Mouse (Mus musculus) megakaryocyte, adult 5-6 weeks (primary cell): ENCODE measurements around the gene Zfp385b. TPM values are rescaled to one million over a fixed set of nuclear protein-coding genes. Genes with fewer than 3 reads are reported as not detected.

Experiments
- ATAC-seq: 2 replicates; pipeline ENCODE4 v1.8.0; 2016; ENCODE audit warnings: mild to moderate bottlenecking, inconsistent platforms; ENCODE audit not compliant: poor library complexity, severe bottlenecking
- total RNA-seq, 2 experiments: library from RNA; stranded (forward) in 1 of 2; stranded (reverse) in 1 of 2; fragments of 153-499, 151-499 nt in 1 of 2; fragments of 221-1000, 200-1000 nt in 1 of 2; gene quantifications; 2 replicates each; pipeline versions ENCODE4 v1.2.3 to v1.2.4; 2015 to 2017

Gene Zfp385b
- total RNA-seq, 2 experiments from 2014 or later: not detected

DNA sequence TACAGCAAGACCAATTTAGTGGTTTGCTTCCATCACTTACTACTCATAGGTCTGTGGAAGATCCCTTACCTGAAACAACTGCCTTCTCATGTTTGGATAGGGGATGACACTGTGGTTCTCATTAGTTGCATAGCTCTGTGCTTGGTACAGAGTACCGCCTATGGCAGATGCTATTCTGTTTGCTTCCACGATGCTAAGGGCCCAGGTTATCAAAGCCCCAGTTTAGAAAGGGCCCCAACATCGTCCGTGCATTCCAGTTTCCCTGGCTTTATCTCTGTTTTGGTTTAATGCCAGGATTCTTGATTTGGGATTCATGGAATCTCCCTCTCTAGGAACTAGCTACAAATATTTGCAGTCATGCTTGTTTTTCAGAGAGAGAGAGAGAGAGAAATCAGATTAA lies 292.6 kb downstream of the Zfp385b start:
- no peak for ATAC-seq

DNA sequence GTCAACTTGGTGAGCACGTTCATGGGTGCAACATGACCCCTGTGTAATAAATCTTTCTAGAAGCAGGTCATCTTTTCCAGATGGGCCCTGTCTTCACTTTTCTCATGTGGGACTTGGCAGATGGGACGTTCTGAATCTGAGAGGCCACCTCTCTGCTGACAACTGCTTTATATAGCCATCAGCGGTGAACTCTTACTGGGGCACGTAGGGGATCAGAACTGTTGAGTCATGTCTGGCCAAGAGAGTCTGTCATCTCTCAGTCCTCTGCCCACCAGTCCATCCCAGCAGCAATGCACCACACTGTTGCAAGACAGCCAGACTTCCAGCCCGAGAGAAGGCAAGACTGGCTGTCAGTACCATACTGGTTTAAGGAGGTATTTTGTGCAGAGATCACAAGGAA lies 293.1 kb downstream of the Zfp385b start:
- ATAC-seq: no peak

DNA sequence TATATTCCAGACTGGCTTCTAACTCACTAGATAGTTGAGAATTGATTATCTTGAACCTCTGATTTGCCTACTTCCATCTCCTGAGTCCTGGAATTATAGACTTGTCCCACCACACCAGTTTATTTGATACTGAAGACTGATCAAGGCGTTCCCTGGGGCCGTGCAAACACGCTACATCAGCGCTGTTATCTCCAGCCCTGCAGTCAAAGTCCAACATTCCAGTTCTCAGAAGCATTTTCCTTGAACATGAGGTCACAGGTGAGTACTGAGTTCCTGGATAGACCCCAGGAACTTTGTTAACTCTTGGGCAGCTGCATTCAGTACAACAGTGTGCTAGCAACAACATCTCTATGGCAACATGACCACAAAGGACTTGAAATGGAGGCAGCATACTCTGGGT lies 297.2 kb downstream of the Zfp385b start:
- no peak for ATAC-seq

DNA sequence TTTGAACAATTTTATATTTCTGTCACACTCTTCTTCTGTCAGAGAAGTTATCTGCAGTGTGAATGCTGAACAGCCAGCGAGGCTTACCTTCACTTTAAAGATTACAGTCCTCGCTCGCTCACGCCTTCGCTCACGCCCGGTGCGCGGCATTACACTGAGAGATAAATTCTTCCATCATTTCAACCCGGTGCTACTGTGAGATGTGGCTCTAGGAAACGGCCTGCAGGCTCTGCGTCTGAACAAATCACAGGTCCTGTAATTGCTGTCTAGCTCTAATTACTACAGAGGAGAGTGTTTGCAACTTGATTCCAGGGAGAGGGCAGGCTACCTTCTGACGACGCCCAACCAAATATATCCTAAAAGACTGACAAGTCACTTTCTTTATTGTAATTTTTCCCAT lies 300.1 kb downstream of the Zfp385b start:
- ATAC-seq: peak; percentile 25; the same call in 1 of the 2 replicates

DNA sequence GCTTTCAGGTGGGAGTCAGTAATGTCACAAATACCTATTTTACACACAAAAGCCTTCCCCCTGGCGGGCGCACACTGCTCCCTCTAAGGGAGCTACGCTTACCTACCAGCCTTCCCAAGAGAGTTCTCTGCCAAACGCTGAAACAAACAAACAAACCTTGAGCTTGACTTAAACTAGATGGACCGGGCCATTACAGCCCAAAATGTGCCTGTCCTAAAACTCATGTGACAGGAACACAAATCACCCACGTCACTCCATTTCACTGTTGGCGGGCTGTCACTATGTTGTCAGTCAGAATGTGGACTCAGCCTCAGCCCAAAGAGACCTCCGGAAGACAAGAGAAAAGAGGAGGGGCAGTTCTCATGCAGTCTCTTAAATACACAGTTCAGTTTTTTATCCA lies 300.7 kb downstream of the Zfp385b start:
- 0 out of 2 replicates have a peak, but pooled peaks have one; percentile 20 for ATAC-seq

DNA sequence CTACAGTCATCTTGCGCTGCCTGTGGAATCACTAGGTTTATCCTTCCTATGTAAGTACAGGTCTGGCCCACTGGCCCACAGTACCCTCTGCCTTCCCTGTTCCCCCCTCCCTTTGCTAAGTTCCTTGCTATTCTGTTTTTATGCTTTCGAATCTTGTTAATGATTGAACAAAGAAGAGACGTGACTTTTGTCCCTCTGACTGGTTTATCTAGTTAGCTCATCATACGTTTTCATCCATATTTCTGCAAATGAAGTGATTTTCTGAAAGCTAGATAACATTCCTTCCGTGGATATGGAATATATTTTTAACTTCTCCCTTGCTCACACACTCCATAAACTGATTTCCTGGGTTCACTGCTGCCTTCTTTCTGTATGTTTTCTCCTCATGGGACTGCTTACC lies 302.8 kb downstream of the Zfp385b start:
- ATAC-seq: no peak

DNA sequence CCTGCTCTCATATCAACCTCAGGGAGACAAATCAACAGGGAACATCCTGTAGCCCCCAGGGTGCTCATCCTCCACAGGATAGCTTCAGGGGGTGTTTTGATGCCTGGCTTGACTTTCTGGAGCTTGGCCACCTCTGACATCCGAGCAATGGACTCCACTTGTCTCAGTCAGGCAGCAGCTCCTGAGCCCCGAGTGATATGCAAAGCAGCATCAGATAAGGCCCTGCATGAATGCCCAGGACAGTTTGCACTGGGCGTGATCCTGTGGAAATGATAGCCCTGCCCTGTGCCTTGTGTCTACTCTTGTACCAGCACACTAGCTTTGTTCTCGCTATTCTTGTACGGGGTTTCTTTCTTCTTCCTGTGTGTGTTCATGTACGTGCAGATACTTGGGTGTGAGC lies 303.8 kb downstream of the Zfp385b start:
- ATAC-seq: peak; percentile 45; the same call in 1 of the 2 replicates

DNA sequence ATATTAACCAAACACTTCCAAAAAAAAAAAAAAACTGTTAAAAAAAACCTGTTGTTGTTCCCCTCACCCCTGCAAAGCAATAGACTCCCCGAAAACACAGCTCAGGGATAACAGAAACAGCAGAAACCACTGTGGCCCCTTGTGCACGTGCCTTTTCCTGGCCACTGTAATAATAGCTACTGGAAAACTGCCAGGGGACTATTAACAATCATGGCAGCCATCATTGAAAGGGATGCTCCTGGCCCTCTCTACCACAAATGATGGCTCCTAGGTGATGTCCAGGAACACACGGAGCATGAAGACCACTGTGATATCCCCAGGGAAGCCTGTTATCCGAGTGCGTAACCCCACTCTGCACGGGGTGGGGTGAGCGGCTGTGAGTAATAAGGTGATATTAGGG lies 304.4 kb downstream of the Zfp385b start:
- no peak for ATAC-seq

DNA sequence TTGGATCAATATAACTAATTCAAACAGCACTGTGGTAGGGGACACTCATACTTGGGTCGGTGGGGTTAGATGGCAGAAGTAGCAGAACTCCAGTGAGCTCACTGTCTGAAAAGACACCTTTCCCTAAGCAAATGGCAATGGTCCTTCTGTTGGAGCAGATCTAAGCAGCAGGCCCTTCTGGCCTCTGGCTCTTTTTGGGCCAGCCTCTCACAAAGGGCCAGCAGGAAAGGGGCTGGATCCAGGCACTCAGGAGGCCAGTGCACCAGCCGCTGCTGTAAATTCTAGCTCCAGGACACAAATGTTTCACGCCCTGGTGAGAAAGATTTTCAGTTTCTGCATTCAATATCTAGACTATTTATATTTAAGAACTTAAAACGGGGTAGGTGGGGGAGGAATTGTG lies 305.0 kb downstream of the Zfp385b start:
- no peak for ATAC-seq

DNA sequence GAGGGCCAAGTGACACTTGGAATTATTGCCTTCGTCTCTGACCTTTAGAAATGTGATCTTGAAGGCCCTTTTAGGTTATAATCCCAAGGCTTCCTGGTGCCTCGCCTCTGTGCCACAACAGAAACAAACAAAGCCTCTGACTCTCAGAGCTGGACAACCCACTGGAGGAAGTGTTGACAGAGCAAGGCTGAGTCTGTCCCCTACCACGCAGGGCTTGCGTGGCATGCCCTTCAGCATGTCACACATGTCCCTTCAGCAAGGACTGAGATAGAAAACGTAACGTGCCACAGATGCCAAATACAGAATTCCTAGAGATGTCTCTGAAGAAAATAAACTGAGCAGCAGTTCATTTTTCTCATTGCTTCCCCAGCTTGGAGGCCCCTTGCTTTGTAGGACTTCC lies 310.7 kb downstream of the Zfp385b start:
- ATAC-seq: no peak

DNA sequence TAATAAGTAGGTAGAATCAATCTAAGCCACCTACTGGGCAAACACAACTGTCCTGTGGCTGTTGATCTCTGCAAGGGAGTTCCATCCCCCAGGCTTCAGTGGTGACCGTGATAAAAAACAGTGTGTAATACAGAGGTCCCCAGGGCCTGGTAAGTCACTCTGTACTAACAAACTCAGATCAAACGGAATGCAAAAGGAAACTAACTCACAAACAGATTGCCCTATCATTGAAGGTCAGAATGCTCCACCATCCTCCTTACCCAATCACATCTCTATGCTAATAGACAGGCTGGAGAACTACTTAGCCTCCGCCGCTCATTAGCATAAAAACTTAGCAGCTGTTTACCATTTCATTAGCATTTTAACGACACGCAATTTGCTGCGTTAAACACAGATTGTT lies 313.1 kb downstream of the Zfp385b start:
- ATAC-seq: 0 out of 2 replicates have a peak, but pooled peaks have one; percentile 24

DNA sequence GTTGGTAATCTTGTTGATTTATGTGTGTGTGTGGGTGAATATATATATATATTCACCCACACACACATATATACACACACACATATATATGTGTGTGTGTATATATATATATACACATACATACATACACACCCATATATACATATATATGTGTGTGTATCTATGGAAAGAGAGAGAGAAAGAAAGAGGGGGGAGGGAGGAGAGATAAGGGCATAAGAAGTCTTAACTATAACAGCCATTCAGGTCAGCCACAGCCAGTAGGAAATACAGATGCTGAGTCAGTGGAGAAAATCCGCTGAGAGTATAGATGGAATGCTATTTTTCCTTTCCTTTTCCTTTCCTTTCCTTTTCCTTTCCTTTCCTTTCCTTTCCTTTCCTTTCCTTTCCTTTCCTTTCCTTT lies 313.8 kb downstream of the Zfp385b start:
- no peak for ATAC-seq

DNA sequence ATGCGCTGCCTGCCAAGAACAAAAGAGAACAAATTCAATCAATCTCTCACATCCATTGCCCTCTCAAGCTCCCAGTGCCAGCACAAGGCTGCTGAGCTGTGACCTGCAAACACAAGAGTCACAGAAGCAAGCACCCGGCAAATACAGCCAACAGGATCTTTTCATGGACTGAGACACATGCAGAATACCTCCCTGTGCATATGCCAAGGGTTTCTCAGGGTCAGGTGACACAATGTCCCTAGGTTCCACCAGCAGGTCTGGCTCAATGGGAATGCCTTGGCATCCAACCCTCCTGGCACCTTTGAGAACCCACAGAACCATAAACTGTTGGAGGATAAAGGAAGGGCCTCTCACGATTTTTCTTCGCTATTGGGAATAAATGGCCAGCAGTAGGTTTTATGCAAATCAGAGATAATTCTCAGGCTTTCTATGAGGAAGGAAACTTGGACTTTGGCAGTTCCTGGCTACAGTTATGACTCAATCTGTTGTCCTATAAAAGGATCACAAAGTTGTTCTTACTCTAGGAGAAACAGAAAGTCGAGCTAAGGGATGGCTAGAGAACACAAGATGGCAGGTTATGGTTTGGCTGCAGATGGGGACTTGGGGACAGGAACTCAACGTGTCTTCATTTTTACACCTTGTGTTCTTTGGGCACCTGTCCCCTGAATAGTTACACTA lies 315.6 kb downstream of the Zfp385b start:
- ATAC-seq: no peak

DNA sequence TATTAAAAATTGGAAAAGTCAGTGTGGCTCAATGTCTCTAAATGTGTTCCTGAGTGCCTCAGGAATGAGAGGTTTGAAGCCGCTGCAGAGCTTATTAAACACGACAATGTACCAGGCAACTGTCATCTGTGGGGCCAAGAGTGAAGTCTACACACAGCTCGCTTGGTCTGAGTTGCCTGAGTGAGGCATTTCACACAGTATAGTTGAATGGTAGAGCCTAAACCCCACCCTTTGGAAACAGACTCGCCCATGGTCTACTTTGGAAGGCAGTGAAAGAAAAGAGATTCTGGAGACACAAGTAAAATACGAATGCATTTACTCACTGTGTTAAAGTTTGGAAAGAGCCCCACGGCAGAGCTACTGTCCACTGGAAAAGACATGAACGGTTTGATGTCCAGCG lies 316.2 kb downstream of the Zfp385b start:
- ATAC-seq: no peak

DNA sequence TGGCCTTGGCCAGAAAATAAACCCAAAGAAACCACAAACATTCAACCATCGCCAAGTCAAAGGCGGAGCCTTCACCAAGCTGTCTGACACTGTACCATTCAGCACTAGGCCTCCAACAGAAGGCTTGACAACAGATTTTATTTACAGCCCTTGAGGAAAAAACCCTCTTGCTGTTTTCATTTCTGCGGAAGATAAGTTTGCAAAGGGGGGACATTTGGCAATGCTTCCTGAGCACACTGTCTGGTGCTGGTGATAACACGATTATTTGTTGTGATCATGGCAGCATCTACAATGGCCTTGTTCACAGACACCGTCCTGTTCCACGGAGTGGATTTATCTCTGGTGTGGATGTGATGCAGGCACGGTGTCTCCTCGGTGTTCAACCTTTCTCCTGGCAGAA lies 317.0 kb downstream of the Zfp385b start:
- ATAC-seq: no peak

DNA sequence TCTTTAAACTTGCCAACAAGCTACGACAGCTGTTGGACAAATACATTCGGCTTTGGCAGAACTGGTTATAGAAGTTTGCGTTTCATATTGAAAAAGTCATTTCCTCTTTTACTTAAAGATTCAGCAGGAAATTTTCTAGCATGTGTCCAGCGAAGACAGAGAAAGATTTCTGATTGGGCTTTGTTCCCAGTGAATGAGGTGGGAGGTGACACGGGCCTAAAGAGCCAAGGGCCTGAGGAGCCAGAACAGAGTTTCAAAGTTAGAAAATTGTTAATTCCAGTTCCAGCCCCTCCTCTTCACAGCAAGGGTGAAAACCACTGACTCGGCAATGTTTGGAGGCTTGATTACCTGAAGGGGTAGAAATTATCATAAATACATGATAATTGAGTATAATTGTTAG lies 319.0 kb downstream of the Zfp385b start:
- no peak for ATAC-seq

DNA sequence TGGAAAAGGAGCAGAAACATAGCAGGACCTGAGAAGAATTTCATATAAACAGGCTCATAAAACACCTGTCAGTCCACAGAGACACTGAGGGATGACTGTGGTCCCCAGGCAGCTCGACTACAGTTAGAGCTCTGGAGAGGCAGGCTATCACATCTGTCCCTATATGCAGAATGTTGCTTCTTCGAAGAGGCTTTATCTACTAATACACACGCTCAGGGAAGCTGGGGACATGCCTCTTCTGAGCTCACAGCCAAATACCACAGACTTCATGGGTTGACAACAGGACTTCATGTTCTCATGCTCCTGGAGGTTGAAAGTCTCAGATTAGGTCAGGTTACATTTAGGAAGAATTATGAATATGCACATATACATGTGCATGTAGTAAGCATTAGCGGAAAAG lies 321.1 kb downstream of the Zfp385b start:
- no peak for ATAC-seq

DNA sequence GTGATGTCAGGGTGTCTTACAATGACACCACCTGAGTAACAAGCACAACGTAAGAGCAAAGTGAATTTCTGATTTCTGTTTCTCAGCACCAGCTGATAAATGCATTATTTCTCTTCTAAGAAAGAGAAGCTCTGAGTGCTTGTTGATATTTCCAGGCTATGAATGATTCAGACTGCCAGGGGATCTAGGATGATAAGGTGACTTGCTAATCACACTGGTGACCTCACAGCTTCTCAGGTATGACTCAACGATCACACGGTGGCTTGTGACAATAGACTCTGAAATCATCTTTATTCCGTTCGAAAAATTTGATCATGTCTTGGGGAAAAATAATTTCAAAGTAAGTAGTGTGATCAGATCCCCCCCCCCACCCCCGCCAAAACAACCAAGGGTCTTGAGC lies 321.5 kb downstream of the Zfp385b start:
- no peak for ATAC-seq

DNA sequence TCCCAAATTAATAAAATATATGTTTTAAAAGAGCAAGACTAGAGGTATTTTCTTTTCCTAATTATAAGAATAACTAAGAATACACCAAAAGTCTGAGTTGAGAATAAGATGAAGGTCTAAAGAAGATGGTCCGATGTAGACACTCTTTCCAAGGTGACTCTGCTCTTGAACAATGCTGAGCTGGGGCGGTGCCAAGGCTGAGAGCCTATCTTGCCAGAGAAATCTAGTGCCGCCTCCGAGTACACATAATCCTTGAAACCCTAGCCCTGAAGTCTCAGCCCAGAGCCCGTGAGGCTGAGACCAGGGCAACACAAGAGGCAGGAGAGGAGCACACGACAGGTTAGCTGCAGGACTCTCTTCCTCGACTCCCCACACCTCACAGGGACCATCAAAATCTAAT lies 323.4 kb downstream of the Zfp385b start:
- ATAC-seq: no peak

DNA sequence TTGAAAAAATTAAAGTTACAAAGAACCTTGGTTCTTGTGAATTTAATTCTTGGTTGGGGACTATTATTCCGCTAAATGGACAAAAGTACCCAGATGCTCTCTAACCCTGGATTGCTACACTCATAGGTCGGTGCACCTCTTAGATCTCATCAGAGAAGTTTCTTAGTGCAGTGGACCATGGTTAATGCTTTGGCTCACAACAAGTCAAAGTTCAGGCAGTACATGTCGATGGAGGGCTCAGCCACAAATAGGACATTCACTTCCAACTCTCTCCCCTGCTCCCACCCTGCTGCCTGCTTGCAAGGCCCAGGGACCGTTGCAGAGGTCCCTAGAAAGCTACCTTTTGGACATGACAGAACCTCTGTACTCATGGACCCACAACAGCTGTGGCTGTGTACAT lies 324.1 kb downstream of the Zfp385b start:
- ATAC-seq: no peak

DNA sequence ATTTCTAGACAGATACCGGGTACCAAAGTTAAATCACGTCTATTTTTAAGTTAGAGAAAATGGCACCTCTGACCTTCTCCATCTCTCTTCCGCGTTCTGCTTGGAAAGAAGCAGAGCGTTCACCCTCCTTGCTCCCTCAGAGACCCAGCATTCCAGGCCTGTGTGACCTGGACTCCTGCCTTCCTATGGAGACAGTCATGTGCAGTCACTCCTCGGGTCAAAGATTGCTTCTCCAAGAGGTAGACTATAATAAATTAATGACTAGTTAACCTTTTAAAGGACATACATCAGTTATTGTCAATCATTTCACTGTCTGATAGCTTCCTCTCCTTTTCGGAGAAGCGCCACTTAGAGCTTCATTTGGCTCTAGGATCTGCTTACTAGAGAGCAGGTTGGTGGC lies 325.7 kb downstream of the Zfp385b start:
- ATAC-seq: no peak

DNA sequence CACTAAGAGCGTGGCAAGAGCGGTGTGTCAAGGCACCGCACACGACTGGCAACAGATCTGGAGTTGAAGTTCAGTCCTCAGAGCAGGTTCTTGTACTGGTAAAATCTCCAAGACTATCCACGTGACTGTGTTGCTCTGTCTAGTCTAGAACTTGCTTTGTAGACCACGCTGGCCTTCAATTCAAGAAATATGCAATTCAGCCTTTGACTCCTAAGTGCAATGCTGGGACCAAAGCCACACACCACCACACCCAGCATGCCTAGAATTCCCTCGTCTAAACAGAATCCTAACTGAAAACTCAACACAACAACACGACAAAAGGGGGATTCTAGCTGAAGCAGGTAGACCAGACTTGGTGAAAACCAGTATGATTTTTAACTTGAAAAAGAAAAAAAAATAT lies 332.3 kb downstream of the Zfp385b start:
- ATAC-seq: no peak

DNA sequence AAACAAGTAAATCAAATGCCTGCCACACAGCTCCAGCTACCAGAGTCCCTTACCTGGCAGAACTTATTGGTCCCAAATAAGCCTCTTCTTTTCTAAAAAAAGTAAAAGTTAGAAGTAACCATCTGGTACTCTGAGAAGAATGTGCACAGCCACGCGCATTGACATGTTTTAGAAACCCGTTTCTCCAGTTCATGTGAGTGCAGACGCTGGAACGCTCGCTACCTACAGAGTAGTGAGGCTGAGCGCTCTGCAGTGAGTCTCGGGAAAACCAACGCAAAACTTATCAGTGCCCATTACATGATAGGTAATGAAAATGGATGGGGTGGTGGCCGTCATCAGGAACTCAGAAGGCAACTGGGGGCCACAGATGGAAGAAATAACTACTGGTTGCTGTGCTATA lies 338.2 kb downstream of the Zfp385b start:
- no peak for ATAC-seq
